Mouse (Mus musculus): Measurements from ENCODE around the gene Zdhhc14.

The Zdhhc14 gene

GRCm38 (mm10) chr17:5563108-5563507, 70.8 kb downstream of the Zdhhc14 start:
- TF ChIP-seq GATA4 (IDR thresholded peaks at IDR 0.05; ENCODE audit: insufficient replicate concordance, low read length), result no peak

DNA sequence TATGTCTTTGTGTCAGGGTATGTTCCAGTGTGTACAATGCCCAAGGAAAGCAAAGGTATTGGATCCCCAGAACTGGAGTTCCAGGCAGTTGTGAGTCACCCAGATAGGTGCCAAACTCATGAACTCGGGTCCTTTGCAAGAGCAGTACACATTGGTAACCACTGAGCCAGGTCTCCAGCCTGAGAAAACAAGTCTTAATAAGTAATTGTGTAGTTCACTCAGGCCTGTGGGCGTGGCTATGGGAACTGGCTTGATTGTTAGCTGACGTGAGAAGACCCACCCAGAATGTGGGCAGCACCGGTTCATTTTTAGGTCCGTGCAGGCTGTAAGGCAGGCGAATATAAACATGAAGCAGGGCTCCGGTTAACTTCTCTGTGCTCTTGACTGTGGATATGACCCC, 73.6 kb downstream of the Zdhhc14 start:
- TF ChIP-seq GATA4 (IDR thresholded peaks at IDR 0.05; ENCODE audit: insufficient replicate concordance, low read length), result no peak

DNA sequence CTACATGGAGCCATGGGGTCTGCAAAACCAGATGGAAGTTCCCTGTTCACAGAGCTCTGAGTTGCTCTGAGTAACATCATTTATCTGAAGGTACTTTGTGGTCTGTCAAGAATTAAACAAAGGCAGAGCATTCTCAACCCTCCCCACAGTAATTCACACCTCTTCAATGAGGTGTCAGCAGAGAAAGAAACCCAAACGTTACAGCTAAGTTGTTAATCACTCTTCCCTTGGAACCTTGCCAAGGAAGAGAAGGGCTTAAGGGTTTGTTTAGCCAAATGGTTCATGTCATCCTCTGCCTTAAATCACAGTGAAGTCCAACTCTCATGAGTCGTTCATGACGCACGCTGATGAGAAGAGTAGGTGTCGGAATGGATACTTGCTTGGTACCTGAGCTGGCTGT, 75.6 kb downstream of the Zdhhc14 start:
- TF ChIP-seq GATA4 (IDR thresholded peaks at IDR 0.05; ENCODE audit: insufficient replicate concordance, low read length), result no peak

DNA sequence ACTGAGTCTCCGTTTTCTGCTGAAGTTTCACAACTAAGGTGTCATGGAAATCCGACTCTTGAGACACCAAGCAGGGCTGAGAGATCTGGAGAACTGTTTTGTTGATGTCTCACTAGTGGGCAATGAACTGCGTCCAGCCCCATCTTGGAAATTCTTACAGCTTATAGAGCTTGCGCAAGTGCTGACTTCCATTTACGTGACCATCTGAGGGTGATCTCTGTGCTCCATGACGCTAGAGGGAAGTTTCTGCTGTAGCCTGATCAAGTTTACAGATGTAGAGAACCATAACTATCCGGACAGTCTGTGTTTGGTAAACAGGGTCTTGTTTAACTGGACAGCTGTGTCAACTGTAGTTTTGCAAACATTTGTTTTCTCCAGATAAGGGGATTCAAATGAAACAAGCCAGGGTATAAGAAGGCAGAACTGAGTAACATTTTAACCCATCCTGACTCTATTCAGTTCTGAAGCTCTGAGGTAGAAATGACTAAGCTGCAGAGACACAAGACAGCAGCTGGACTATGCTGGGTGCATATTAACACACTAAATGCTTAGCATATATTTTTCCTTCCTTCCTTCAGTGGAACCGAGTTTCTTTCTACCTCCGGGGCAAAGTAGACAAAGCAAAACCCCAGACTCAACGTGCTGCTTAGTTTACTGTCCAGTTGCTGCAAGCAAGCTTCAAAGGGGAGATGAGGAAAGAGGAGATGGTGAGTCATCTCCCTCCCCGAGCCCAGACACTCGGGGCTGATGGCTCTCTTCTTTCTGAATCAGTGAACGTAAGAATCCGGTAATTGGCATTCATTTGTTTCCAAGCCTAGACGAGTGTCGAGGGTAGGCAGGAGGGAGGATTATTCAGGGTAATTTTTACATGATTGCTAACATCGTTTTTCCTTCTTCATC, 77.0 kb downstream of the Zdhhc14 start:
- no peak for TF ChIP-seq GATA4 (IDR thresholded peaks at IDR 0.05; ENCODE audit: insufficient replicate concordance, low read length)

GRCm38 (mm10) chr17:5572096-5572730, 79.9 kb downstream of the Zdhhc14 start:
- TF ChIP-seq GATA4 (IDR thresholded peaks at IDR 0.05; ENCODE audit: insufficient replicate concordance, low read length), result no peak

DNA sequence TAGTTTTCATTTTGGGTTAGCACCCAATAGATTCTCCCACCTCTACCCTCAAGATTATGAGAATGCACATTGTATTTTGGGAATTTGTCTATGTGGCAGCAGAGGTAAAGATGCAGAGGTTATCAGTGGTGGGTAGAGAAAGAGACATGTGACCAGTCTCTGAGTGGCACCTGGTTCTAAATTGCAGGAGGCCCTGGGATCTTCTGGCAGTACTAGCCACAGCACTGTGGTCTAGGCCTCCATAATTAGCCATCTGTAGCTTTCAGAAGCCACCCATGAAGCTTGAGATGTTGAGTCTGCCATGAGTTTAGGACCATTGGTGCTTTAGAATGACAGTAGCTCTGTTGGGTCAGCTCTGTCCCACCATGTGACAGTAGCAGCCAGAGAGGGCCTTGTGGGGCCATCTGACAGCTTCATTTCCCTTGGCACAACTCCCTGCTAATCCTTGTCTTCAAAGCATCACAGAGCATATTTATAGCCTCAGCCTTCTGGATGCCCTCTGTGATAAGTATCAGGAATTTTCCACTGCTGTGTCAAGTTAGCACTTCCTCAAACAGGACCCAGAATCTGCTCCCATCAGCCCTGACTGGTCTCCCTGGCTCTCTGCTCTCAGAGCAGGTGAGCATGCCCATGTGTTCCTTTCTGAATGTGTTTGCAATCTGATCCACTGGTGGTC, 80.5 kb downstream of the Zdhhc14 start:
- no peak for TF ChIP-seq GATA4 (IDR thresholded peaks at IDR 0.05; ENCODE audit: insufficient replicate concordance, low read length)

DNA sequence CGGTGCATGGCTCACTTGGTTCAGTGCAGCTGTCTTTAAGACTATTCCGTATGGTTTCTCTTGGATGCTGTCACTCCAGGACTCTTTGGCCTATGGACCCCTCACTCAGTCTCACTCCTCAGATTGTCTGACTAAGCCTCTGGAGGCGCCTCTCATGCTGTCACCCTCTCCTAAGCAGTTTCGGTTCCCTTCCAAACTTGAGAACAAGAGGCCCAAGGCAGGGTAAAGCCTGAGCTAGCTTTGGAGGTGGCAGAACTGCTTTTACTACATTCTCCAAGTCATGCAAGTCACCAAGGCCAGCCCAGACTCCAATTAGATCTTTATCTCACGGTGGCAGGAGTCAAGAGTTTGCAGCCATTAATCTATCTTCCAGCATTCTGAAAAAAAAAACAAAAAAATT, 82.3 kb downstream of the Zdhhc14 start:
- TF ChIP-seq GATA4 (IDR thresholded peaks at IDR 0.05; ENCODE audit: insufficient replicate concordance, low read length), result no peak

- no peak for TF ChIP-seq GATA4 (IDR thresholded peaks at IDR 0.05; ENCODE audit: insufficient replicate concordance, low read length)
Observed at GRCm38 (mm10) chr17:5575518-5575917, 83.2 kb downstream of the Zdhhc14 start.

- no peak for TF ChIP-seq GATA4 (IDR thresholded peaks at IDR 0.05; ENCODE audit: insufficient replicate concordance, low read length)
Observed at GRCm38 (mm10) chr17:5582232-5582631, 89.9 kb downstream of the Zdhhc14 start.

GRCm38 (mm10) chr17:5582937-5583336, 90.6 kb downstream of the Zdhhc14 start:
- TF ChIP-seq GATA4 (IDR thresholded peaks at IDR 0.05; ENCODE audit: insufficient replicate concordance, low read length), result no peak

- no peak for TF ChIP-seq GATA4 (IDR thresholded peaks at IDR 0.05; ENCODE audit: insufficient replicate concordance, low read length)
Observed at GRCm38 (mm10) chr17:5583472-5584145, 91.3 kb downstream of the Zdhhc14 start.

- no peak for TF ChIP-seq GATA4 (IDR thresholded peaks at IDR 0.05; ENCODE audit: insufficient replicate concordance, low read length)
Observed at GRCm38 (mm10) chr17:5591604-5592209, 99.3 kb downstream of the Zdhhc14 start.

- TF ChIP-seq GATA4 (IDR thresholded peaks at IDR 0.05; ENCODE audit: insufficient replicate concordance, low read length), result no peak
Observed at GRCm38 (mm10) chr17:5593071-5593470, 100.7 kb downstream of the Zdhhc14 start.

- no peak for TF ChIP-seq GATA4 (IDR thresholded peaks at IDR 0.05; ENCODE audit: insufficient replicate concordance, low read length)
Observed at GRCm38 (mm10) chr17:5595068-5595467, 102.7 kb downstream of the Zdhhc14 start.

GRCm38 (mm10) chr17:5596490-5596889, 104.1 kb downstream of the Zdhhc14 start:
- no peak for TF ChIP-seq GATA4 (IDR thresholded peaks at IDR 0.05; ENCODE audit: insufficient replicate concordance, low read length)

All from liver, adult (tissue).